Mouse (Mus musculus) layer of hippocampus, adult 18-20 months (tissue): ENCODE measurements around the gene Clmp. TPM values are rescaled to one million over a fixed set of nuclear protein-coding genes. Genes with fewer than 3 reads are reported as not detected.
"Not testable (repeated sequence)": the region's sequence is repeated elsewhere in the genome, so short reads cannot be mapped to it uniquely, and the experiment has no call there.

ENCODE experiments used
- DNase-seq, 2 experiments: peaks; one replicate each; pipeline ENCODE4 v3.0.0; 2022; ENCODE audit warnings: low spot score in 2 of 2
- total RNA-seq, 2 experiments: library from RNA; stranded (reverse); gene quantifications; 2 replicates each; pipeline ENCODE4 v1.2.3; 2021

Clmp gene
- total RNA-seq, 2 experiments from 2014 or later: 23.1 to 25.4 TPM

- no peak for DNase-seq
These were observed 88.1 kb downstream of the Clmp start for GRCm38 (mm10) chr9:40773869-40774268.

DNA sequence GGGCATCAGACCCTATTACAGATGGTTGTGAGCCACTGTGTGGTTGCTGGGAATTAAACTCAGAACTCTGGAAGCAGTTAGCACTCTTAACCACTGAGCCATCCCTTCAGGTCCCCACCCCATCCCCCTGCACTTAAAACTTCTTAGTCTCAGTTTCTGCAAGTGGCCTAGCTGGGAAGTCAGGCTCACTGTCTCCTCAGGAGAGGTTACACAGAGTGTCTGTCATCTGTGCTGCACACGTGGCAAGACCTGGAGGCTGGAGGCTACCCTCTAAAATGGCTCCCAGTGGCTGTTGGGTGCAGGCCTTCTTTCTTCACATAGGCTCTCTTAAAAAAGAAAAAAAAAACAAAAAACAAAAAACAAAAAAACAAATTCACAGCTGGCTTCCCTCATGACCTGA is 90.3 kb downstream of the Clmp start:
- DNase-seq: no peak

DNA sequence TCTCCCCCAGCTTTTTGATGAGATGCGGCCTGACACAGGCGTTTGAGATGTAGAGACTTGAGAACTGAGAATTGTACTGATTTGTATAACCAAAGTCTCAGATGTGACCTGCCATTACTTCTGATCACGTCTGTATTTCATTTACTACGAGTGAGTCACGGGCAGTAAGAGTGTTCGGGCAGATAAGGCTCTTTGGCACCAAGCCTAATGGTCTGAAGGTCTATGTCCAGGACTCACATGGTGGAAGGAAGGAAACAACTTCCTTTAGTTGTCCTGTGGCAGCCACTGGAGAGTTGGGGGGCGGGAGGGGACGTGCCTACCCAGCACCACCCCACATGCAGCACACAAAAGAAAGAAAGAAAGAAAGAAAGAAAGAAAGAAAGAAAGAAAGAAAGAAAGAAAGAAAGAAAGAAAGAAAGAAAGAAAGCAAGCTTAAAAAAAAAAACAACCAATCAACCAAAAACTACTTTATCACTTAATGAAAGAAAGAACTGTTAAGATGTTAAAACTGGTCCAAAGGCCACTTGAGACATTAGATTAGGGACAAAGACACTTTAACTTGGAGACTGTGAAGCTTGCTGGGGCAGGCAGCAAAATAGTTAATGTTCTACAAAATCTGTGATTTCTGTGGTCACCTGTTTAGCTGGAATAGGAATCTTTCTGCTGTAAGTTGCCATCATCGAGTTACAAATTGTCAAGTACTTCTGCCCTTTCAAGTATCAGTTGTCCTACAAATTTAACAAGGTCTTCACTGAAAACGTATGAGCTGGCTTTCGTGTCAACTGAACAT is 90.9 kb downstream of the Clmp start:
- DNase-seq: no peak

DNA sequence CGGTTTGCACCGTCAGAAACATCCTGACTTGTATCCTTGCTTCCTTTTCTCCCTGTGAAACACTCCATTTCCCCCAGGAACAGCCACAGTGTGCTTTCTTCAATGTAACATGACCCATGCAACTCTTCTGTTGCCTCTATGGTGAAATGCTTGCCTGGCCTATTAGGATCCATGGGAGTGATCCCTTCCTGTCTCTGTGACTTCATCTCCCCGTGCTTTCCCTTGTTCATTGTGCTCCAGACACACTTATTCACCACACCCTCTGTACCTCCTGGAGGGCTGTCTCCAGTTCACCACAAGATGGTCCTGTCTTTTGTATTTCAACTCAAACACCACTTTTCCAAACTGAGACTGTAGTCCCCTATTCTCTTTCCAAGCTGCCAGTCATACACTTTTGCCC is 94.3 kb downstream of the Clmp start:
- DNase-seq: no peak

- DNase-seq: no peak
These were observed 95.3 kb downstream of the Clmp start for GRCm38 (mm10) chr9:40780892-40781725.

GRCm38 (mm10) chr9:40781726-40782581 is 96.2 kb downstream of the Clmp start:
- no peak for DNase-seq

GRCm38 (mm10) chr9:40783641-40784373 is 98.0 kb downstream of the Clmp start:
- DNase-seq: no peak

DNA sequence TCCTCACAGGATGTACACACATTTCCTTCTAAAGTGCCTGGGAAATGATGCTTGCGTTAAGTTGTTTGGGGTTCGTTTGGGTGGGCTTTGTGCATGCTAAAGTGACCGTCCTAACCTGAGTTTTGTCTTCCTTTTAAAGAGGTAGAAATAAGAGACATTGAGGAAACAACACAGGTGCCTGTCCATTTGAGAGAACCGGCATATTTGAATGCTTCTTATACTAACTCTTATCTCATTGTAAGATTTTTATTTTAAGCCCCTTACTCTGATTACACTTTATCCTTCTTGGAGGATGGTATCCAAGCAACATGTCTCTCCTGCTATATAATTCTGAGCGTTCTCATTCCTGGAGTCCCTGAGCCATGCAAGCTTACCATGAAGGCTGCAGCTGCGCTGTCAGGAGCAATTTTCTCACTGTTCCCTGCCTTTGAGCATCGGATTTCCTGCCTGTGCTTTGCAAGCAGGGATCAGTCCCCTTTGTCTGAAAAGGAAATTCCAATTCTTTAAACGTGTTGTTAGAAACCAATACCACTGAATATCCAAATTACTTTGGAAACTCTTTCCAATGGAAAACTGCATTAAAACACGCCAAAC is 98.7 kb downstream of the Clmp start:
- DNase-seq: no peak

DNA sequence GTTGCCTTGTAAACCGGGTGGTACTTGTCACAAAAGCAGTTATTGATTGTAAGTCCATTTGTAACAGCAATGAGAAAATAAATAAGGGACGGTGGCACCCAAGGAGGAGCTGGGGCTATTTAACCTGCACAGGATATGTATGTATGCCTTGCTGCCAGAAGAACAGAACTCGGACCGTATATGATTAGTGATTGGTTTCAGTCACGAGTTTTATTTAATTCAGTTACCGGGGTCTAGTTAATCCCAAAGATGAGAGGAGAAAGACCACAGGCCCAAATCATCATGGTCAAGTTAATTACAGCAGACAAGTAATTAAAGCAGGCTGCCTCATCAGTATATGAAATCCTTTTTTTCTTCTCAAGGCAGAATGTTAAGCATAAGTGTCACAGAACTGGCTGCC is 99.7 kb downstream of the Clmp start:
- DNase-seq: no peak

DNA sequence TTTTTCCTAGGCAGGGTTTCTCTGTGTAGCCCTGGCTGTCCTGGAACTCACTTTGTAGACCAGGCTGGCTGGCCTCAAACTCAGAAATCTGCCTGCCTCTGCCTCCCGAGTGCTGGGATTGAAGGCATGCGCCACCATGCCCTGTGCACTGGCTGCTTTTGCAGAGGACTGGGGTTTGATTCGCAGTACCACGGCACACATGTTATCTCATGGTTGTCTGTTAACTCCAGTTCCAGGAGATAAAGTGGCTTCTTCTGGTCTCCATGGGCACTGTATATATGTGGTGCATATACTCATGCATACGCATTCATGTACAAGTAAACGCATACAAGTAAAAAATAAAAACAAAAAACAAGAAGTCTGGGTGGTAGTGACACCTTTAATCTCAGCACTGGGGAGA is 101.1 kb downstream of the Clmp start:
- not testable (repeated sequence) for DNase-seq

GRCm38 (mm10) chr9:40791864-40792633 is 106.3 kb downstream of the Clmp start:
- no peak for DNase-seq

- DNase-seq: no peak
These were observed 107.8 kb downstream of the Clmp start for GRCm38 (mm10) chr9:40793581-40793980.

- no peak for DNase-seq
These were observed 108.5 kb downstream of the Clmp start for GRCm38 (mm10) chr9:40794251-40794650.

DNA sequence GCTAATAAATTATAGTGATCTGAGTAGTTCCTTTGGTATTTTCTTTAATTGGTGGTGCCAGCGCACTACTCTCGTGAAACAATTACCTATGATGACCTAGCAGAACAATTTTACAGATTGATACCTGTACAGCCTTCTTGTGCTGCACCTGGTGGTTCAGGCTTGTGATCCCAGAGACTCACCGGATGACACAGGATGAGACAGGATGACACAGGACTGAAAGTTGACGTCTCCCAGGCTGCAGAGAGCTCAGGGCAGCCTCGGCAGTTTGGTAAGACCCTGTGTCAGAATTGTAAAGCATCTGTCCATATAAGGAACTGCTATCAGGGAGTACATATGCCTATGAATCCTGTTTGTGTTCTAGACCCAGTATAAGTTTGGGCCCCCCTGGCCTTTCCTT is 109.2 kb downstream of the Clmp start:
- no peak for DNase-seq

- DNase-seq: no peak
These were observed 109.8 kb downstream of the Clmp start for GRCm38 (mm10) chr9:40795562-40795961.

- DNase-seq: no peak
These were observed 110.3 kb downstream of the Clmp start for GRCm38 (mm10) chr9:40796054-40796453.

GRCm38 (mm10) chr9:40798247-40798960 is 112.6 kb downstream of the Clmp start:
- DNase-seq: no peak

- DNase-seq: no peak
These were observed 113.3 kb downstream of the Clmp start for GRCm38 (mm10) chr9:40799112-40799511.
